In genomic region chr1:135131560-135131959, GRCm38 (mm10) we compare ENCODE assay signal across 13 mouse cellular contexts. TPM values are rescaled to one million over a fixed set of nuclear protein-coding genes. Genes with fewer than 3 reads are reported as not detected.
DNase-seq lines count a peak whose midpoint lies in the region; ATAC-seq and TF ChIP-seq lines count a peak whose summit lies in the region.
"Had no signal": no experiment of that assay in that cellular context is flagged by ENCODE, and none has a peak within 500 bp of the region (broad histone marks: within the 10 kb centered on the region; RNA-seq: fewer than 3 reads in every experiment).

No protein-coding gene starts in this region.

- peak overlapping the region; percentile 23; the same call in 1 of the 2 replicates for H3K4me2 ChIP-seq in heart, postnatal 0 days (ENCODE audit: low read depth, low read length)
- H3K4me2 ChIP-seq in liver, postnatal 0 days (ENCODE audit: low read depth, low read length): peak overlapping the region; percentile 63
- H3K4me2 ChIP-seq: midbrain, embryonic 12.5 days had no signal

- no peak for TF ChIP-seq CTCF in heart, postnatal 0 days (IDR thresholded peaks at IDR 0.05; ENCODE audit: low read depth)
- no peak for TF ChIP-seq CTCF in liver, postnatal 0 days (IDR thresholded peaks at IDR 0.05; ENCODE audit: low read depth)

- no peaks in the 10 kb centered on the region for H3K36me3 ChIP-seq in heart, postnatal 0 days (replicated peaks; ENCODE audit: control insufficient read depth, insufficient read depth, low read length)
- no peaks in the 10 kb centered on the region for H3K36me3 ChIP-seq in liver, postnatal 0 days (replicated peaks; ENCODE audit: insufficient read depth, low read length)
- H3K36me3 ChIP-seq: midbrain, embryonic 12.5 days had no signal

- peaks cover 16% of the 10 kb centered on the region; the same call in 1 of the 2 replicates for H3K4me1 ChIP-seq in heart, postnatal 0 days (ENCODE audit: control insufficient read depth, insufficient read depth)
- peaks cover 39% of the 10 kb centered on the region for H3K4me1 ChIP-seq in liver, postnatal 0 days (ENCODE audit: insufficient read depth)

- peaks cover 34% of the 10 kb centered on the region for H3K27me3 ChIP-seq in heart, postnatal 0 days (ENCODE audit: control insufficient read depth, insufficient read depth, low read length)
- no peaks in the 10 kb centered on the region for H3K27me3 ChIP-seq in liver, postnatal 0 days (ENCODE audit: insufficient read depth, low read length)

- peak overlapping the region; percentile 8; the same call in 1 of the 2 replicates for H3K27ac ChIP-seq in heart, postnatal 0 days (ENCODE audit: low read depth)
- H3K27ac ChIP-seq in liver, postnatal 0 days (ENCODE audit: low read depth): peak overlapping the region; percentile 86
- H3K27ac ChIP-seq: kidney, postnatal 0 days; midbrain, embryonic 12.5 days had no signal

- H3K9ac ChIP-seq in heart, postnatal 0 days (replicated peaks; ENCODE audit: low read depth, low read length): no peak overlapping the region
- H3K9ac ChIP-seq in liver, postnatal 0 days (replicated peaks): peak overlapping the region; percentile 48
- H3K9ac ChIP-seq: midbrain, embryonic 12.5 days had no signal

- no peaks in the 10 kb centered on the region for H3K9me3 ChIP-seq in heart, postnatal 0 days (replicated peaks; ENCODE audit: control insufficient read depth, low read length)
- H3K9me3 ChIP-seq in liver, postnatal 0 days (ENCODE audit: low read length): no peaks in the 10 kb centered on the region
- H3K9me3 ChIP-seq: midbrain, embryonic 12.5 days had no signal

- no peak for TF ChIP-seq EP300 in heart, postnatal 0 days (IDR thresholded peaks at IDR 0.05; ENCODE audit: low read depth)
- TF ChIP-seq EP300 in liver, postnatal 0 days (IDR thresholded peaks at IDR 0.05; ENCODE audit: low read depth): no peak

- DNase-seq in heart, postnatal 0 days (ENCODE audit: low spot score): no peak
- DNase-seq in heart, adult 9 months (ENCODE audit: low spot score in 2 of 2): no peak
- DNase-seq in 416B (ENCODE audit: low read depth) (peak; percentile 74), MEL-GATA-1-ER (ENCODE audit: extremely low read depth, low read depth) (peak; percentile 26)
- no peak for DNase-seq in liver, postnatal 0 days
- DNase-seq in layer of hippocampus, postnatal 25 days (ENCODE audit: extremely low spot score in 1 of 2, low spot score in 1 of 2): no peak
- no peak for DNase-seq in ovary, postnatal 36 days (ENCODE audit: low spot score)
- DNase-seq in urinary bladder, postnatal 10 days (ENCODE audit: low spot score): no peak
- DNase-seq: adrenal gland, adult 8-10 months had no signal

- no peak for ATAC-seq in heart, postnatal 0 days (ENCODE audit: insufficient read depth, low read depth)
- no peak for ATAC-seq in liver, postnatal 0 days

- H3K4me3 ChIP-seq in heart, postnatal 0 days (ENCODE audit: low read depth, low read length): no peak overlapping the region
- peak overlapping the region; percentile 22 for H3K4me3 ChIP-seq in liver, postnatal 0 days (ENCODE audit: low read depth, low read length)
- H3K4me3 ChIP-seq: midbrain, embryonic 12.5 days had no signal

- 44% methylated on average over 8 of the region's 8 CpGs for WGBS in heart, postnatal 0 days
- 19% methylated on average over 8 of the region's 8 CpGs for WGBS in liver, postnatal 0 days (ENCODE audit: insufficient replicate concordance)

RNA-seq across cellular contexts. Expression of gene Ptpn7, which starts 0.9 kb away (rescaled TPM):
- 2.1 and 3.9 TPM in 2 replicates for total RNA-seq in heart, postnatal 0 days (2014; rRNA removed; ENCODE audit: low replicate concordance)
- 0.22 and 0.30 TPM in 2 replicates for polyA plus RNA-seq in heart, postnatal 0 days (2015; fragmentation: Nextera tagmentation; extraction: Ambion mirVana)
- 5.4 and 6.7 TPM in 2 replicates for polyA plus RNA-seq in liver, postnatal 0 days (2015; fragmentation: Nextera tagmentation; extraction: Ambion mirVana)
- total RNA-seq in layer of hippocampus, postnatal 25 days (2021): under 1 TPM in 1 of 2 experiments, not detected in 1; 0.12 TPM

RNA-seq across cellular contexts. Expression of gene Arl8a, which starts 15.1 kb away (rescaled TPM):
- total RNA-seq in heart, postnatal 0 days (2014; rRNA removed; ENCODE audit: low replicate concordance): 40.1 and 43.4 TPM in 2 replicates
- 31.9 and 35.3 TPM in 2 replicates for polyA plus RNA-seq in heart, postnatal 0 days (2015; fragmentation: Nextera tagmentation; extraction: Ambion mirVana)
- polyA plus RNA-seq in liver, postnatal 0 days (2015; fragmentation: Nextera tagmentation; extraction: Ambion mirVana): 11.3 and 12.5 TPM in 2 replicates
- total RNA-seq in layer of hippocampus, postnatal 25 days (2021): 100 to 1,000 TPM; 259 to 264 TPM

RNA-seq across cellular contexts. Expression of gene Lgr6, which starts 26.5 kb away (rescaled TPM):
- total RNA-seq in heart, postnatal 0 days (2014; rRNA removed; ENCODE audit: low replicate concordance): 8.6 and 17.3 TPM in 2 replicates
- 3.8 and 4.5 TPM in 2 replicates for polyA plus RNA-seq in heart, postnatal 0 days (2015; fragmentation: Nextera tagmentation; extraction: Ambion mirVana)
- polyA plus RNA-seq in liver, postnatal 0 days (2015; fragmentation: Nextera tagmentation; extraction: Ambion mirVana): 0.06 and 0.32 TPM in 2 replicates
- total RNA-seq in layer of hippocampus, postnatal 25 days (2021): 1 to 10 TPM; 1.6 to 2.4 TPM

RNA-seq across cellular contexts. Expression of gene Gpr37l1, which starts 35.9 kb away (rescaled TPM):
- not detected in 2 replicates for total RNA-seq in heart, postnatal 0 days (2014; rRNA removed; ENCODE audit: low replicate concordance)
- polyA plus RNA-seq in heart, postnatal 0 days (2015; fragmentation: Nextera tagmentation; extraction: Ambion mirVana): not detected in 2 replicates
- not detected in 2 replicates for polyA plus RNA-seq in liver, postnatal 0 days (2015; fragmentation: Nextera tagmentation; extraction: Ambion mirVana)
- total RNA-seq in layer of hippocampus, postnatal 25 days (2021): 100 to 1,000 TPM; 226 to 229 TPM
- polyA plus RNA-seq: forebrain, embryonic 11.5 days; heart, embryonic 14.5 days; kidney, postnatal 0 days; midbrain, embryonic 12.5 days had no signal

Comparison
In these comparisons a context has a peak if more than half of its experiments do, and no peak if none do; other contexts are left out.
1. DNase-seq: peak in 416B (single experiment) and MEL-GATA-1-ER (single experiment); none in heart, postnatal 0 days (single experiment), heart, adult 9 months (0 of 2), liver, postnatal 0 days (single experiment), layer of hippocampus, postnatal 25 days (0 of 2), ovary, postnatal 36 days (single experiment) and urinary bladder, postnatal 10 days (single experiment).